Mouse (Mus musculus): ENCODE data around the gene Xylt2. TPM values are rescaled to one million over a fixed set of nuclear protein-coding genes. Genes with fewer than 3 reads are reported as not detected.
A peak's percentile ranks its signal among the peaks of the same experiment; 100 is the strongest.

Xylt2 gene
- polyA plus RNA-seq, 1 experiment from 2014 or later = 17.4 TPM

DNA sequence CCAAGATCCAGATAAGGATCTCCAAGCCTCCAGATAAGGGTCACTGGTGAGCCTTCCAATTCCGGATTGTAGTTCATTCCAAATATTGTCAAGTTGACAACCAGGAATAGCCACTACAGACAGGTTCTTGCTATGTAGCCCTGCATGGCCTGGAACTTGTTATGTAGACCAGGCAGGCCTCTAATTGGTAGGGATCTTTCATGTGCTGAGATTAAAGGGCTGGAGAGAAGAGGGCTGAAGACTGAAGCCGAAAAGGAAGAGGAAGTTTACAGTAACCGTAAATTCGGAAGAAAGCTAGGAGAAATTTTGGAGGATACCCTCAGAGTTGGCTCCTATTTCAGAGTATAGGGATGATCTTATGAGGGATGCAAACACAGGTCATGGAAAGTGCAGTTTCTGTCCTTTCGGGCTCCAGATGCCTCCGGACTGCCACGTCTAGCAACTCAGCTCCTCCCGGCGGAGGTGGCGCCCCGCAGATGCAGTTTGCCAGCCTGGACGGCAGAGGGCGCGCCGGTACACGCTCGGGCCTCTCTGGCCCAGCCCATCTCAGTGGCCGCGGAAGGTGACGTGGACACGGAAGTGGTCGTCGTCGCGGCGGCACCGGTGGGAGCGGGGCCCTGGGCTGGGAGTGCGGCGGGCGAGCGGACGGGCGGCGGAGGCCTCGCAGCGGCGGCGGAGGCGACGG, 48.0 kb downstream of the Xylt2 start, which contains the start of gene Lrrc59:
TSS of gene Lrrc59 (plus strand) at position 569 of the 685 bp plus-strand sequence.
- peak within 1 kb of the TSS; percentile 94 for H3K4me3 ChIP-seq (replicated peaks)
- H3K9me3 ChIP-seq = no peaks in the 10 kb centered on the region
- no peaks in the 10 kb centered on the region for H3K27me3 ChIP-seq
- ATAC-seq (ENCODE audit: low FRiP score) = peak; percentile 99
- 6% methylated on average over 41 of the region's 41 CpGs for WGBS
- peak within 1 kb of the TSS; percentile 66; the same call in 1 of the 2 replicates for H3K27ac ChIP-seq
- H3K9ac ChIP-seq = peak within 1 kb of the TSS; percentile 89
- peak within 1 kb of the TSS; percentile 86 for H3K4me2 ChIP-seq
- H3K36me3 ChIP-seq (replicated peaks) = peaks cover 30% of the 10 kb centered on the region
- peaks cover 15% of the 10 kb centered on the region for H3K4me1 ChIP-seq

DNA sequence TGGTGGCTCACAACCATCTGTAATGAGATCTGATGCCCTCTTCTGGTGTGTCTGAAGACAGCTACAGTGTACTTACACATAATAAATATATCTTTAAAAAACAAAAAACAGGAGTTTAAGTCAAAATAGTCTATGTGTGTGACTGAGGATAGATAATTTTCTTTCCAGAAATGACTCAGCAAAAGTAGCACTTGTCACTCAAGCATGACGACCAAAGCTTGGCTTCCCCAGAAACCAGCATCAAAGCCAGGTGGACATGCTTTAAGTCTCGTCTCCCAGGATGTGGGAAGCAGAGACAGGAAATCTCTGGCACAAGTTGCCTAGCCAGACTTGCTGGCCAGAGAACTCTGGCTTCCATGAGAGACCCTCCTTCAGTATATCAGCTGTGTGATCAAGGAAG, 55.2 kb downstream of the Xylt2 start:
- WGBS = 80% methylated on average over 2 of the region's 2 CpGs
- no peak overlapping the region for H3K4me2 ChIP-seq

DNA sequence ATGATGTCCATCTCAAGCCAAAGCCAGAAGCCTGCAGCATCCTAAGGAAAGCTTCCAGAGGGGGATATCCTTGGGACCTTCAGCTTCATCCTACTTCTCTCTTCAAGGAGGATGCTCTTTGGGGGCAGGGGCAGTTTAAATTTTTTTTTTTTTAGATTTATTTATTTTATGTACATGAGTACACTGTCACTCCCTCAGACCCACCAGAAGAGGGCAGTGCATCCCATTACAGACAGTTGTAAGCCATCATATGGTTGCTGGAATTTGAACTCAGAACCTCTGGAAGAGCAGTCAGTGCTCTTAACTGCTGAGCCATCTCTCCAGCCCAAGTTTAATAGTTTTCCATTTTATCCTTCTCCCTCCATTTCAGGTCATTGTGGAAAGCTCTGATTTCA, 55.9 kb downstream of the Xylt2 start:
- H3K4me1 ChIP-seq = no peaks in the 10 kb centered on the region
- peaks cover 3% of the 10 kb centered on the region; the same call in 1 of the 2 replicates for H3K9me3 ChIP-seq
- H3K27ac ChIP-seq = no peak overlapping the region
- H3K9ac ChIP-seq = no peak overlapping the region
- no peak overlapping the region for H3K4me2 ChIP-seq
- no peak for ATAC-seq (ENCODE audit: low FRiP score)
- H3K36me3 ChIP-seq (replicated peaks) = no peaks in the 10 kb centered on the region
- no peak overlapping the region for H3K4me3 ChIP-seq (replicated peaks)
- no peaks in the 10 kb centered on the region for H3K27me3 ChIP-seq

More for the DNA sequence above, 55.2 kb downstream of the Xylt2 start:
- no peak overlapping the region for H3K27ac ChIP-seq
- peaks cover 3% of the 10 kb centered on the region; the same call in 1 of the 2 replicates for H3K9me3 ChIP-seq
- no peak overlapping the region for H3K4me3 ChIP-seq (replicated peaks)
- no peaks in the 10 kb centered on the region for H3K4me1 ChIP-seq
- ATAC-seq (ENCODE audit: low FRiP score) = no peak
- no peak overlapping the region for H3K9ac ChIP-seq
- H3K36me3 ChIP-seq (replicated peaks) = no peaks in the 10 kb centered on the region
- H3K27me3 ChIP-seq = no peaks in the 10 kb centered on the region

DNA sequence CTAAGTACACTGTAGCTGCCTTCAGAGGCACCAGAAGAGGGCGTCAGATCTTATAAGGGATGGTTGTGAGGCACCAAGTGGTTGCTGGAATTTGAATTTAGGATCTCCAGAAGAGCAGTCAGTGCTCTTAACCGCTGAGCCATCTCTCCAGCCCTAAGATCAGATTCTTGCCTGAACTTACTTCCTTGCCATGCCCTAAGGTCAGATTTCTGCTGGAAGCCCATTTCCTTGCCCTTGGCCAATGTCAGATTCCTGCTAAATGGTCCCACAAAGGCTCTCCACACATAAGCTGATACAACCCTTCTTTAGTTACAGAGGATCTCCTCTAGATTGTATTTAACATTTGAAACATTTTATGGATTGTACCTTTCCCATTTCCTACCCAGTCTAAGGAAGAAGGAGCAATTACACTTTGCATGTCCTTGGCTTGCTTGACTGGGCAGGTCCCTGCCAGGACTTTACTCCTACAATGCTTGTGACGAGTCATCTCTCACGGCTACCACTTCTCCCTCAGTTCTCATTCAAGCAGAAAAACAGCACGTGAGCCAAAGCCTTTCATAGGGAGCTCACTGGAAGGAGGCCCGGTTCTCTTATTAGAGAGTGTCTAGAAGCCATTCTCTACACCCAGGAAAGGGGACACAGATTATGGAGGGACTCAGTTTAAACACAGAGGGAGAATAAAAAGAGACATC, 56.4 kb downstream of the Xylt2 start:
- no peak overlapping the region for H3K4me3 ChIP-seq (replicated peaks)
- H3K4me2 ChIP-seq = no peak overlapping the region
- no peak overlapping the region for H3K9ac ChIP-seq
- no peaks in the 10 kb centered on the region for H3K27me3 ChIP-seq
- WGBS = 57% methylated on average over 6 of the region's 6 CpGs
- H3K27ac ChIP-seq = no peak overlapping the region
- H3K4me1 ChIP-seq = no peaks in the 10 kb centered on the region
- no peak for ATAC-seq (ENCODE audit: low FRiP score)
- peaks cover 3% of the 10 kb centered on the region; the same call in 1 of the 2 replicates for H3K9me3 ChIP-seq
- no peaks in the 10 kb centered on the region for H3K36me3 ChIP-seq (replicated peaks)

DNA sequence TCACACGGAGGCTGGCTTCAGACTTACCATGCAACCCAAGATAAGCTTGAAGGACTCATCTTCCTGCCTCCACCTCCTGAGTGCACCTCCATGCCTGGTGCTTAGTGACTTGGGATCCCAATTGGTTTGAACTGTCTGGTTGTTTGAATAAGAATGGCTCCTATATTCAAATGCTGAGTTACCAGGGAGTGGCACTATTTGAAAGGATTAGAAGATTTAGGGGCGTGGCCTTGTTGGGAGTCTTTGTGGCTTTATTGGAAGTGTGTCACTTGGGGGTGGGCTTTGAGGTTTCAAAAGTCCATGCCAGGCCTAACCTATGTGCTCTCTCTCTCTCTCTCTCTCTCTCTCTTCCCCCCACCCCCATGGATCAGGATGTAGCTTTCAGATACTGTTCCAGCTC, 59.7 kb downstream of the Xylt2 start:
- no peak for ATAC-seq (ENCODE audit: low FRiP score)
- WGBS = 88% methylated on average over 2 of the region's 2 CpGs

DNA sequence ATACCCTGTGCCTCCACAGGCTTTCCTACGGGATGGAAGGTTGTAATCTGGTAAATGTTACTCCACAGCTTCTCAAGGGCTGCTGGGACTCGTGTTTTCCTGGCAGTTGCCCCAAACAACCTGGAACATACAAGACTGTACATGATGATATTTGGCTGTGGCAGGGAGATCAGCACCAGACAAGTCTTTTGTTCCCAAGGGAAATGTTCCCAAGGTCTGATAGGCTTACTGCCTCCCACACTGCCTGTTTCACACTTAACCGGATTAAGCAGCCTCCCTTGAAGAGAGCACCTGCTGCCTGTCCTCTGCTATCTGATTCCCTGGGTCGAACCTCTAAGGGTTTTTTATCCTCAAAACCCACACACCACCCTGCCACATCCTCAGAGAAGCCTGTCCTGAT, 61.8 kb downstream of the Xylt2 start:
- WGBS = 22% methylated on average over 4 of the region's 4 CpGs
- Histone ChIP-seq H3K27me3 (peaks cover 3% of the 10 kb centered on the region; the same call in 1 of the 2 replicates), H3K36me3 (replicated peaks) (no peaks in the 10 kb centered on the region), H3K4me3 (replicated peaks) (no peak overlapping the region), H3K9me3 (peaks cover 3% of the 10 kb centered on the region; the same call in 1 of the 2 replicates), H3K4me2 (no peak overlapping the region), H3K4me1 (peaks cover 7% of the 10 kb centered on the region; the same call in 1 of the 2 replicates), H3K9ac (no peak overlapping the region), H3K27ac (no peak overlapping the region)
- ATAC-seq (ENCODE audit: low FRiP score) = no peak

More for the DNA sequence above, 59.7 kb downstream of the Xylt2 start:
- Histone ChIP-seq H3K27ac (no peak overlapping the region), H3K4me3 (replicated peaks) (no peak overlapping the region), H3K9me3 (peaks cover 3% of the 10 kb centered on the region; the same call in 1 of the 2 replicates), H3K27me3 (peaks cover 3% of the 10 kb centered on the region; the same call in 1 of the 2 replicates), H3K4me2 (no peak overlapping the region), H3K4me1 (peaks cover 7% of the 10 kb centered on the region; the same call in 1 of the 2 replicates), H3K9ac (no peak overlapping the region), H3K36me3 (replicated peaks) (no peaks in the 10 kb centered on the region)

DNA sequence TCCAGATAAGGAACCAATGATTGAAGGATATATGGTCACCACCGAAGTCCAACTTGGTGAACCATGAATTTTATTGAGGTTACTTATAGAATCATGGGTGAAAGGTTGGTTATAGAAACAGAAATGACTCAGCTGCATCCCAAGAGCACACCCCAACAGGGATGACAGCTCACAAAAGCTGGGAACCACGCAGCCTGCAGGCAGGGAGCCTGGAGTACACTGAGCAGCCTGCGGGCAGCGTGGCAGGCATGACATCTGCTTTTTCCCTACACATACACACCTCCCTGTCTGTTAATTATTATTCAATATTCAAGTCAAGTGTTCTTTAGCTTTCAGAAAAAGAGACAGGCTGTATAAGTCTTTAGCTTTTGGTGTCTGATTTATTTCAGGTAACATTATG, 62.7 kb downstream of the Xylt2 start:
- H3K27ac ChIP-seq = no peak overlapping the region
- H3K27me3 ChIP-seq = peaks cover 3% of the 10 kb centered on the region; the same call in 1 of the 2 replicates
- 89% methylated on average over 4 of the region's 4 CpGs for WGBS
- no peak for ATAC-seq (ENCODE audit: low FRiP score)
- peaks cover 3% of the 10 kb centered on the region; the same call in 1 of the 2 replicates for H3K9me3 ChIP-seq
- no peak overlapping the region for H3K9ac ChIP-seq
- no peaks in the 10 kb centered on the region for H3K36me3 ChIP-seq (replicated peaks)
- H3K4me2 ChIP-seq = no peak overlapping the region
- H3K4me1 ChIP-seq = peaks cover 7% of the 10 kb centered on the region; the same call in 1 of the 2 replicates
- no peak overlapping the region for H3K4me3 ChIP-seq (replicated peaks)

Other genes with a start within 250 kb of the Xylt2 start
- 9.6 and 12.1 TPM in 2 replicates for gene Cacna1g, start 203.3 kb downstream of the Xylt2 start, polyA plus RNA-seq (2016; fragmentation: Nextera tagmentation; extraction: Ambion mirVana)
- gene Spata20, start 191.3 kb downstream of the Xylt2 start, polyA plus RNA-seq (2016; fragmentation: Nextera tagmentation; extraction: Ambion mirVana) = 0.19 and 0.26 TPM in 2 replicates
- 0.52 and 0.97 TPM in 2 replicates for gene Epn3, start 177.5 kb downstream of the Xylt2 start, polyA plus RNA-seq (2016; fragmentation: Nextera tagmentation; extraction: Ambion mirVana)
- gene Mycbpap, start 155.8 kb downstream of the Xylt2 start, polyA plus RNA-seq (2016; fragmentation: Nextera tagmentation; extraction: Ambion mirVana) = 3.7 and 3.8 TPM in 2 replicates
- gene Rsad1, start 128.3 kb downstream of the Xylt2 start, polyA plus RNA-seq (2016; fragmentation: Nextera tagmentation; extraction: Ambion mirVana) = 2.8 and 3.0 TPM in 2 replicates
- gene Chad, start 112.5 kb downstream of the Xylt2 start, polyA plus RNA-seq (2016; fragmentation: Nextera tagmentation; extraction: Ambion mirVana) = 0.69 TPM in 1 of 2 replicates, not detected in the other
- gene Acsf2, start 75.6 kb downstream of the Xylt2 start, polyA plus RNA-seq (2016; fragmentation: Nextera tagmentation; extraction: Ambion mirVana) = 3.5 and 4.0 TPM in 2 replicates
- gene Lrrc59, start 47.7 kb downstream of the Xylt2 start, polyA plus RNA-seq (2016; fragmentation: Nextera tagmentation; extraction: Ambion mirVana) = 218 and 229 TPM in 2 replicates
- 125 and 136 TPM in 2 replicates for gene Mrpl27, start 23.7 kb downstream of the Xylt2 start, polyA plus RNA-seq (2016; fragmentation: Nextera tagmentation; extraction: Ambion mirVana)
- gene Eme1, start 23.6 kb downstream of the Xylt2 start, polyA plus RNA-seq (2016; fragmentation: Nextera tagmentation; extraction: Ambion mirVana) = 40.5 and 43.6 TPM in 2 replicates
- gene Gm11541, start 27.0 kb upstream of the Xylt2 start, polyA plus RNA-seq (2016; fragmentation: Nextera tagmentation; extraction: Ambion mirVana) = not detected in 2 replicates
- 0.27 TPM in 1 of 2 replicates, not detected in the other for gene Cdc34b, start 64.3 kb upstream of the Xylt2 start, polyA plus RNA-seq (2016; fragmentation: Nextera tagmentation; extraction: Ambion mirVana)
- gene Tmem92, start 105.2 kb upstream of the Xylt2 start, polyA plus RNA-seq (2016; fragmentation: Nextera tagmentation; extraction: Ambion mirVana) = not detected in 2 replicates